Mouse (Mus musculus): ENCODE data around the gene Sav1. TPM values are rescaled to one million over a fixed set of nuclear protein-coding genes. Genes with fewer than 3 reads are reported as not detected.

Gene Sav1
- total RNA-seq (2014; fragmentation: Nextera tagmentation) (126 and 133 TPM in 2 replicates), total RNA-seq (2017) (59.2 and 79.2 TPM in 2 replicates)

GRCm38 (mm10) chr12:69986786-69987497 is at the start of gene Sav1:
Sav1 (minus strand) TSS chr12:69987002.
- peak; percentile 65 for ATAC-seq (replicated peaks; ENCODE audit: low FRiP score, low TSS enrichment, poor library complexity, severe bottlenecking)

GRCm38 (mm10) chr12:70026233-70026632 is 39.4 kb upstream of the Sav1 start:
- ATAC-seq (replicated peaks; ENCODE audit: low FRiP score, low TSS enrichment, poor library complexity, severe bottlenecking) = no peak

GRCm38 (mm10) chr12:70025431-70025830 is 38.6 kb upstream of the Sav1 start:
- no peak for ATAC-seq (replicated peaks; ENCODE audit: low FRiP score, low TSS enrichment, poor library complexity, severe bottlenecking)

GRCm38 (mm10) chr12:70023580-70023979 is 36.8 kb upstream of the Sav1 start:
- no peak for ATAC-seq (replicated peaks; ENCODE audit: low FRiP score, low TSS enrichment, poor library complexity, severe bottlenecking)

- ATAC-seq (replicated peaks; ENCODE audit: low FRiP score, low TSS enrichment, poor library complexity, severe bottlenecking) = no peak
Measured at GRCm38 (mm10) chr12:70018153-70018552, 31.4 kb upstream of the Sav1 start.

GRCm38 (mm10) chr12:70015936-70016335 is 29.1 kb upstream of the Sav1 start:
- ATAC-seq (replicated peaks; ENCODE audit: low FRiP score, low TSS enrichment, poor library complexity, severe bottlenecking) = no peak

- ATAC-seq (replicated peaks; ENCODE audit: low FRiP score, low TSS enrichment, poor library complexity, severe bottlenecking) = no peak
Measured at GRCm38 (mm10) chr12:70011681-70012080, 24.9 kb upstream of the Sav1 start.

- ATAC-seq (replicated peaks; ENCODE audit: low FRiP score, low TSS enrichment, poor library complexity, severe bottlenecking) = no peak
Measured at GRCm38 (mm10) chr12:70010356-70010755, 23.6 kb upstream of the Sav1 start.

- no peak for ATAC-seq (replicated peaks; ENCODE audit: low FRiP score, low TSS enrichment, poor library complexity, severe bottlenecking)
Measured at GRCm38 (mm10) chr12:70005103-70005502, 18.3 kb upstream of the Sav1 start.

GRCm38 (mm10) chr12:69998186-69998983 is 11.6 kb upstream of the Sav1 start:
- ATAC-seq (replicated peaks; ENCODE audit: low FRiP score, low TSS enrichment, poor library complexity, severe bottlenecking) = no peak

GRCm38 (mm10) chr12:69995382-69995781 is 8.6 kb upstream of the Sav1 start:
- ATAC-seq (replicated peaks; ENCODE audit: low FRiP score, low TSS enrichment, poor library complexity, severe bottlenecking) = no peak

GRCm38 (mm10) chr12:69986241-69986762 is 500 bp downstream of the Sav1 start:
- peak; percentile 18; the same call in 1 of the 2 replicates for ATAC-seq (replicated peaks; ENCODE audit: low FRiP score, low TSS enrichment, poor library complexity, severe bottlenecking)

GRCm38 (mm10) chr12:69985546-69985945 is 1.3 kb downstream of the Sav1 start:
- ATAC-seq (replicated peaks; ENCODE audit: low FRiP score, low TSS enrichment, poor library complexity, severe bottlenecking) = no peak

- ATAC-seq (replicated peaks; ENCODE audit: low FRiP score, low TSS enrichment, poor library complexity, severe bottlenecking) = no peak
Measured at GRCm38 (mm10) chr12:69982874-69983273, 3.9 kb downstream of the Sav1 start.

GRCm38 (mm10) chr12:69977376-69977998 is 9.3 kb downstream of the Sav1 start:
- no peak for ATAC-seq (replicated peaks; ENCODE audit: low FRiP score, low TSS enrichment, poor library complexity, severe bottlenecking)

GRCm38 (mm10) chr12:69976688-69977087 is 10.1 kb downstream of the Sav1 start:
- no peak for ATAC-seq (replicated peaks; ENCODE audit: low FRiP score, low TSS enrichment, poor library complexity, severe bottlenecking)

- ATAC-seq (replicated peaks; ENCODE audit: low FRiP score, low TSS enrichment, poor library complexity, severe bottlenecking) = no peak
Measured at GRCm38 (mm10) chr12:69973666-69974065, 13.1 kb downstream of the Sav1 start.

- peak; percentile 70 for ATAC-seq (replicated peaks; ENCODE audit: low FRiP score, low TSS enrichment, poor library complexity, severe bottlenecking)
Measured at GRCm38 (mm10) chr12:69968154-69968553, 18.6 kb downstream of the Sav1 start.

GRCm38 (mm10) chr12:69967112-69967511 is 19.7 kb downstream of the Sav1 start:
- no peak for ATAC-seq (replicated peaks; ENCODE audit: low FRiP score, low TSS enrichment, poor library complexity, severe bottlenecking)

- ATAC-seq (replicated peaks; ENCODE audit: low FRiP score, low TSS enrichment, poor library complexity, severe bottlenecking) = no peak; the same call in 1 of the 2 replicates
Measured at GRCm38 (mm10) chr12:69966071-69966470, 20.7 kb downstream of the Sav1 start.

All from megakaryocyte-erythroid progenitor cell, adult 5-6 weeks (primary cell).